Mouse (Mus musculus) spleen, embryonic (tissue): ENCODE measurements around the gene Cdkl4.

ENCODE experiments used
- CTCF ChIA-PET: fragments of 350-600 bp; sonication (Branson Sonifier 250); formaldehyde crosslinking; loops from one replicate; lab custom pipeline; 2022; lab: Charles Lee

The Cdkl4 gene

GRCm38 (mm10) chr17:80577639-80578038 lies at the start of gene Cdkl4:
Cdkl4 (minus strand) TSS chr17:80577813.
- CTCF ChIA-PET = no interaction called here

GRCm38 (mm10) chr17:80624979-80625378 lies 47.4 kb upstream of the Cdkl4 start:
- CTCF ChIA-PET = no interaction called here

- CTCF ChIA-PET = interaction anchor here (0.5 to 1.6 kb wide), 2 partner anchors 60 to 195 kb away, joined by 3 to 6 read pairs; no protein-coding TSS in a partner anchor
Measured at GRCm38 (mm10) chr17:80621691-80622090, 44.1 kb upstream of the Cdkl4 start.

GRCm38 (mm10) chr17:80620786-80621423 lies 43.3 kb upstream of the Cdkl4 start:
- CTCF ChIA-PET = interaction anchor here (1.6 kb wide), 1 partner anchor 60 kb away, joined by 3 read pairs; no protein-coding TSS in a partner anchor

- CTCF ChIA-PET = interaction anchor here (0.6 kb wide), 1 partner anchor 199 kb away, joined by 5 read pairs; no protein-coding TSS in a partner anchor
Measured at GRCm38 (mm10) chr17:80619556-80619955, 41.9 kb upstream of the Cdkl4 start.

GRCm38 (mm10) chr17:80618890-80619289 lies 41.3 kb upstream of the Cdkl4 start:
- CTCF ChIA-PET = no interaction called here

GRCm38 (mm10) chr17:80603806-80604205 lies 26.2 kb upstream of the Cdkl4 start:
- CTCF ChIA-PET = no interaction called here

- CTCF ChIA-PET = no interaction called here
Measured at GRCm38 (mm10) chr17:80603079-80603625, 25.5 kb upstream of the Cdkl4 start.

GRCm38 (mm10) chr17:80601371-80601770 lies 23.8 kb upstream of the Cdkl4 start:
- CTCF ChIA-PET = no interaction called here

- CTCF ChIA-PET = no interaction called here
Measured at GRCm38 (mm10) chr17:80583051-80583450, 5.4 kb upstream of the Cdkl4 start.

GRCm38 (mm10) chr17:80579901-80580300 lies 2.3 kb upstream of the Cdkl4 start:
- CTCF ChIA-PET = no interaction called here

GRCm38 (mm10) chr17:80579089-80579488 lies 1.5 kb upstream of the Cdkl4 start:
- CTCF ChIA-PET = no interaction called here

GRCm38 (mm10) chr17:80578041-80578440 lies 428 bp upstream of the Cdkl4 start:
- CTCF ChIA-PET = no interaction called here

- CTCF ChIA-PET = no interaction called here
Measured at GRCm38 (mm10) chr17:80577214-80577613, 399 bp downstream of the Cdkl4 start.

GRCm38 (mm10) chr17:80575008-80575407 lies 2.6 kb downstream of the Cdkl4 start:
- CTCF ChIA-PET = no interaction called here

GRCm38 (mm10) chr17:80574471-80574965 lies 3.1 kb downstream of the Cdkl4 start:
- CTCF ChIA-PET = no interaction called here

GRCm38 (mm10) chr17:80572187-80572935 lies 5.3 kb downstream of the Cdkl4 start:
- CTCF ChIA-PET = no interaction called here

- CTCF ChIA-PET = no interaction called here
Measured at GRCm38 (mm10) chr17:80571460-80571859, 6.2 kb downstream of the Cdkl4 start.

- CTCF ChIA-PET = interaction anchor here (0.7 kb wide), 1 partner anchor 109 kb away, joined by 4 read pairs; no protein-coding TSS in a partner anchor
Measured at GRCm38 (mm10) chr17:80569718-80570117, 7.9 kb downstream of the Cdkl4 start.

GRCm38 (mm10) chr17:80568842-80569601 lies 8.6 kb downstream of the Cdkl4 start:
- CTCF ChIA-PET = interaction anchor here (0.6 to 0.7 kb wide), 2 partner anchors 211 to 276 kb away, joined by 3 read pairs; no protein-coding TSS in a partner anchor

GRCm38 (mm10) chr17:80568441-80568840 lies 9.2 kb downstream of the Cdkl4 start:
- CTCF ChIA-PET = interaction anchor here (0.6 to 0.7 kb wide), 2 partner anchors 212 to 275 kb away, joined by 3 read pairs; no protein-coding TSS in a partner anchor

GRCm38 (mm10) chr17:80564611-80564924 lies 13.0 kb downstream of the Cdkl4 start:
- CTCF ChIA-PET = no interaction called here
